Mouse (Mus musculus): ENCODE data around the gene Zc3hav1.

- no peak for TF ChIP-seq POLR2A (IDR thresholded peaks at IDR 0.05; ENCODE audit: insufficient read depth, low read length)
- TF ChIP-seq CTCF (IDR thresholded peaks at IDR 0.05; ENCODE audit: low read depth, low read length) = no peak
- TF ChIP-seq EP300 (IDR thresholded peaks at IDR 0.05; ENCODE audit: insufficient read depth, low read depth, low read length) = no peak
Observed at GRCm38 (mm10) chr6:38355354-38355823, 986 bp upstream of the Zc3hav1 start.
